ENCODE assay signal across 7 mouse cellular contexts in genomic region chr11:71032491-71033162, GRCm38 (mm10). TPM values are rescaled to one million over a fixed set of nuclear protein-coding genes. Genes with fewer than 3 reads are reported as not detected.
DNase-seq lines count a peak whose midpoint lies in the region; ATAC-seq and TF ChIP-seq lines count a peak whose summit lies in the region.

No protein-coding gene starts in this region.

- no peak for TF ChIP-seq CTCF in stomach, postnatal 0 days (IDR thresholded peaks at IDR 0.05; ENCODE audit: low read depth)

- peak overlapping the region; percentile 51 for H3K9ac ChIP-seq in lung, embryonic 15.5 days
- peak overlapping the region; percentile 57 for H3K9ac ChIP-seq in stomach, postnatal 0 days (ENCODE audit: low read length)

- H3K27me3 ChIP-seq in lung, embryonic 15.5 days = no peaks in the 10 kb centered on the region
- no peaks in the 10 kb centered on the region for H3K27me3 ChIP-seq in forebrain, embryonic 10.5 days (ENCODE audit: poor library complexity, severe bottlenecking)
- H3K27me3 ChIP-seq in stomach, postnatal 0 days (ENCODE audit: control insufficient read depth, insufficient read depth, low read length) = no peaks in the 10 kb centered on the region

- H3K4me3 ChIP-seq in lung, embryonic 15.5 days = peak overlapping the region; percentile 60
- peak overlapping the region; percentile 62 for H3K4me3 ChIP-seq in forebrain, embryonic 10.5 days
- H3K4me3 ChIP-seq in stomach, postnatal 0 days (ENCODE audit: low read depth, low read length) = peak overlapping the region; percentile 50

- peak overlapping the region; percentile 80 for H3K27ac ChIP-seq in lung, embryonic 15.5 days
- H3K27ac ChIP-seq in forebrain, embryonic 10.5 days = peak overlapping the region; percentile 91
- peak overlapping the region; percentile 53; the same call in 1 of the 2 replicates for H3K27ac ChIP-seq in stomach, postnatal 0 days (replicated peaks)

- no peak for TF ChIP-seq EP300 in stomach, postnatal 0 days (optimal IDR thresholded peaks at IDR 0.05)

- peak overlapping the region; percentile 91 for H3K4me2 ChIP-seq in lung, embryonic 15.5 days
- peak overlapping the region; percentile 74 for H3K4me2 ChIP-seq in stomach, postnatal 0 days (replicated peaks; ENCODE audit: low read depth)

- WGBS in lung, embryonic 15.5 days = 5% methylated on average over 26 of the region's 26 CpGs
- WGBS in forebrain, embryonic 10.5 days = 4% methylated on average over 26 of the region's 26 CpGs
- 8% methylated on average over 26 of the region's 26 CpGs for WGBS in stomach, postnatal 0 days

- H3K36me3 ChIP-seq in lung, embryonic 15.5 days = peaks cover 7% of the 10 kb centered on the region
- peaks cover 25% of the 10 kb centered on the region for H3K36me3 ChIP-seq in forebrain, embryonic 10.5 days (replicated peaks)
- no peaks in the 10 kb centered on the region; the same call in 1 of the 2 replicates for H3K36me3 ChIP-seq in stomach, postnatal 0 days (ENCODE audit: control insufficient read depth, insufficient read depth, low read length)

- no peaks in the 10 kb centered on the region for H3K9me3 ChIP-seq in lung, embryonic 15.5 days
- no peaks in the 10 kb centered on the region for H3K9me3 ChIP-seq in forebrain, embryonic 10.5 days
- no peaks in the 10 kb centered on the region for H3K9me3 ChIP-seq in stomach, postnatal 0 days (ENCODE audit: control insufficient read depth, low read length)

- peaks cover 13% of the 10 kb centered on the region; the same call in 1 of the 2 replicates for H3K4me1 ChIP-seq in lung, embryonic 15.5 days
- peaks cover 39% of the 10 kb centered on the region for H3K4me1 ChIP-seq in forebrain, embryonic 10.5 days
- H3K4me1 ChIP-seq in stomach, postnatal 0 days (replicated peaks; ENCODE audit: control insufficient read depth, insufficient read depth) = no peaks in the 10 kb centered on the region

- ATAC-seq in lung, embryonic 15.5 days (ENCODE audit: borderline replicate concordance, extremely low read depth, low FRiP score, low TSS enrichment) = no peak; the same call in none of the 2 replicates
- 0 out of 2 replicates have a peak, but pooled peaks have one; percentile 12 for ATAC-seq in stomach, postnatal 0 days (ENCODE audit: low FRiP score, low TSS enrichment)

- DNase-seq in lung, postnatal 4 days = no peak
- DNase-seq in forebrain, embryonic 10.5 days (ENCODE audit: extremely low spot score, low spot score) = peak; percentile 37
- DNase-seq in layer of hippocampus, adult 9-11 months = peak; percentile 32
- DNase-seq in mesoderm, embryonic 11.5 days (ENCODE audit: low read depth, low spot score) = peak; percentile 43
- DNase-seq in stomach, postnatal 0 days (ENCODE audit: low spot score) = peak; percentile 20
- no peak for DNase-seq in adrenal gland, adult 18-20 months (ENCODE audit: low spot score in 2 of 2)

RNA-seq across cellular contexts. Expression of gene 6330403K07Rik, which starts 0.7 kb away (rescaled TPM):
- polyA plus RNA-seq in lung, embryonic 15.5 days (2015; fragmentation: Nextera tagmentation; extraction: Ambion mirVana) = 99.5 and 99.8 TPM in 2 replicates
- 105 and 112 TPM in 2 replicates for polyA plus RNA-seq in forebrain, embryonic 10.5 days (2016; fragmentation: Nextera tagmentation; extraction: Ambion mirVana)
- 24.2 and 29.0 TPM in 2 replicates for polyA plus RNA-seq in stomach, postnatal 0 days (2015; fragmentation: Nextera tagmentation; extraction: Ambion mirVana)
- total RNA-seq in adrenal gland, adult 18-20 months (2021) = 10 to 100 TPM; 12.2 to 13.2 TPM

RNA-seq across cellular contexts. Expression of gene Derl2, which starts 13.0 kb away (rescaled TPM):
- polyA plus RNA-seq in lung, embryonic 15.5 days (2015; fragmentation: Nextera tagmentation; extraction: Ambion mirVana) = 52.6 and 53.1 TPM in 2 replicates
- polyA plus RNA-seq in forebrain, embryonic 10.5 days (2016; fragmentation: Nextera tagmentation; extraction: Ambion mirVana) = 32.4 and 42.5 TPM in 2 replicates
- polyA plus RNA-seq in stomach, postnatal 0 days (2015; fragmentation: Nextera tagmentation; extraction: Ambion mirVana) = 63.3 and 66.0 TPM in 2 replicates
- total RNA-seq in adrenal gland, adult 18-20 months (2021) = 10 to 100 TPM; 66.2 to 89.5 TPM

RNA-seq across cellular contexts. Expression of gene Mis12, which starts 13.2 kb away (rescaled TPM):
- 49.5 and 51.2 TPM in 2 replicates for polyA plus RNA-seq in lung, embryonic 15.5 days (2015; fragmentation: Nextera tagmentation; extraction: Ambion mirVana)
- 67.8 and 73.9 TPM in 2 replicates for polyA plus RNA-seq in forebrain, embryonic 10.5 days (2016; fragmentation: Nextera tagmentation; extraction: Ambion mirVana)
- polyA plus RNA-seq in stomach, postnatal 0 days (2015; fragmentation: Nextera tagmentation; extraction: Ambion mirVana) = 15.0 and 16.5 TPM in 2 replicates
- total RNA-seq in adrenal gland, adult 18-20 months (2021) = 10 to 100 TPM; 17.7 to 19.2 TPM

RNA-seq across cellular contexts. Expression of gene Dhx33, which starts 28.4 kb away (rescaled TPM):
- polyA plus RNA-seq in lung, embryonic 15.5 days (2015; fragmentation: Nextera tagmentation; extraction: Ambion mirVana) = 18.4 and 18.6 TPM in 2 replicates
- 27.5 and 28.6 TPM in 2 replicates for polyA plus RNA-seq in forebrain, embryonic 10.5 days (2016; fragmentation: Nextera tagmentation; extraction: Ambion mirVana)
- 5.1 and 5.4 TPM in 2 replicates for polyA plus RNA-seq in stomach, postnatal 0 days (2015; fragmentation: Nextera tagmentation; extraction: Ambion mirVana)
- total RNA-seq in adrenal gland, adult 18-20 months (2021) = 10 to 100 TPM; 27.8 to 31.7 TPM

RNA-seq across cellular contexts. Expression of gene C1qbp, which starts 49.8 kb away (rescaled TPM):
- polyA plus RNA-seq in lung, embryonic 15.5 days (2015; fragmentation: Nextera tagmentation; extraction: Ambion mirVana) = 220 and 229 TPM in 2 replicates
- polyA plus RNA-seq in forebrain, embryonic 10.5 days (2016; fragmentation: Nextera tagmentation; extraction: Ambion mirVana) = 366 and 369 TPM in 2 replicates
- polyA plus RNA-seq in stomach, postnatal 0 days (2015; fragmentation: Nextera tagmentation; extraction: Ambion mirVana) = 168 and 175 TPM in 2 replicates
- 100 to 1,000 TPM; 195 to 219 TPM for total RNA-seq in adrenal gland, adult 18-20 months (2021)

Comparison
In these comparisons a context has a peak if more than half of its experiments do, and no peak if none do; other contexts are left out.
1. DNase-seq: peak in forebrain, embryonic 10.5 days (single experiment), layer of hippocampus, adult 9-11 months (single experiment), mesoderm, embryonic 11.5 days (single experiment) and stomach, postnatal 0 days (single experiment); none in lung, postnatal 4 days (0 of 2) and adrenal gland, adult 18-20 months (0 of 2).
2. Peak in every context shown above with its lines, with median percentiles within 50 percentile points of each other: H3K27ac ChIP-seq and H3K4me3 ChIP-seq.